Mouse (Mus musculus) ovary, postnatal 36 days (tissue): ENCODE measurements around the gene Tmem236.
"Not testable (repeated sequence)": the region's sequence is repeated elsewhere in the genome, so short reads cannot be mapped to it uniquely, and the experiment has no call there.

Experiments used
- DNase-seq: peaks from one replicate; pipeline ENCODE4 v3.0.0; 2022; ENCODE audit warnings: low spot score, mixed read lengths

Gene Tmem236

DNA sequence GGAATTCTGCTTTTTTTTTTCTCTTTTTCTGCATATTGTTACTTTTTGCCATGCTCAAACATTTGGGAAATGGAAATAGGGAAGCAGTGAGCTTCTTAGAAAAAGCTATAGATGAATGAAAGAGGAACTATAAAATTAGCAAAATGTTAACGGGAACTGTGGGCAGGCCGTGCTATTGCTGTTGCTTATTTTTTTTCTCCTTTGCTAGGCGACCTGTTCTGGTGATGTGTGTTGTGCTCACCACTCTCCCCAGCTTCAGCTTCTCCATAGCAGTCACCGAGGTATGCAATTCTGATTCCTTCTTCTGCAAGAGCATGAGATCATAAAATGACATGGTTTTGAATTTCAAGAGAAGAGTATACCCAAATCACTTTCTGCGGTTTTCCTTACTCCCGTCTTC, 17.7 kb downstream of the Tmem236 start:
- no peak for DNase-seq

DNA sequence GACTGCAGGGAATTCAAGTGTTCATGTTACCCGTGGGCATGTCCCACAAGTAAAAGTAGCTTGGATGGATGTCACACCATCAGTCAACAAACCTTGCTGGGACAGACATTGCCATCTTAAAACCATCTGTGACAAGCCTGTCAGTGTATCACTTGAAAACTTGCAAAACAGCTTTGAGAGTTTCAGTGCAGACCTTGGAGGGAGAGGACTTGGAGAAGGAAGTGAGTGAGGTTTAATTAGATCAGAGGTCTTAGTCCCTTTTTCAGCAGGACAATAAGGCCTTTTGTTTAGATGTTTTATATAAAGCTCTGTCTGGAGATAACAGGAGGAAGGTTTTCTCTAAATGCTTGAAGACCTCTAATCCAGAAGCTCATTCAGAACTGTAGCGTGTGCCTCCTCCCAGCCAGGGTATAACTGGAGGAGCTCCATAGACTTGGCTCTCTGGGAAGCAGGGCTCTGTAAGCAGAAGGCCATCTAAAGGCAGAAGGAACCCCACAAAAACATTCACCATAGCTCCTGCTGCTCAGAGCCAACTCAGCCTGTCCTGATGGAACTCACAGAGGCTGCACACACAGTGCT, 24.1 kb downstream of the Tmem236 start:
- not testable (repeated sequence) for DNase-seq

DNA sequence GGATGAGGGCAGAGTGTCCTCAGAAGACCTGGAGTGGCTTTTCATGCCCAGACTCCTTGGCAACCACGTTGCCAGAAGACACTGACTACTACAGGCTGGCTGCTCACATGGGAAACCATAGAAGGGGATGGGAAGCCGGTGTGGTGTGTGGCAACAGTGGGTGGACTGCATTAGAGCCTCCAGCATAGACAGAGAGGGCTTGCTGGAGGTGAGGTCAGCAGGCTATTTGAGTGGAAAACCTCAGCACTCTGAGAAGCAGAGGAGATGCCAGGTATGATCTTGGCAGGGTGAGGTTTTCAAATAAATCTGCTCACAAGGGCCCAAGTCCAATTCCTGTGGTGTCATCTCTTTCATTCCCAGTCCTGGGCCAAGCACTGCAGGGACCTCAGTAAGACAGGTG, 25.3 kb downstream of the Tmem236 start:
- DNase-seq, result peak; percentile 3

- DNase-seq, result not testable (repeated sequence)
These were observed 26.6 kb downstream of the Tmem236 start for GRCm38 (mm10) chr2:14200879-14201445.

- DNase-seq, result no peak
These were observed 30.0 kb downstream of the Tmem236 start for GRCm38 (mm10) chr2:14204308-14204707.

DNA sequence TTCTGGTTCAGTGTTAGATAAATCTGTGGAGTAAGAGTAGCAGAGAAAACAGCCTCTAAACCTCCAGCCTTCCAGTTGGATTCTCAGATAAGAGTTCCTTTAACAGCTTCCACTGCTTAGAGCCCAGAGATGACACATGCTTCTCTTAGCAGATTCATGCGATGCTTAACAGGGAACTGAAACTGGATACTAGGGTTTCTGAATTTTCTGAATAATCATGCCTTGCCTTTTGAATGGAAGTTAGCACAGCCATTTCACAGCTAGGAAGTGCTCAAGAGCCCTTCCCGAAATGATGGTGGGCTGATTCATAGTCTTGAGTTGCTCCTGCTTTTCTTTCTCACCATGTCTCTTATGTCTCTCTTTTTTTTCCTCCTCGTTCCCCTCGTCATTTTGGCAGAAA, 32.5 kb downstream of the Tmem236 start:
- DNase-seq, result no peak

DNA sequence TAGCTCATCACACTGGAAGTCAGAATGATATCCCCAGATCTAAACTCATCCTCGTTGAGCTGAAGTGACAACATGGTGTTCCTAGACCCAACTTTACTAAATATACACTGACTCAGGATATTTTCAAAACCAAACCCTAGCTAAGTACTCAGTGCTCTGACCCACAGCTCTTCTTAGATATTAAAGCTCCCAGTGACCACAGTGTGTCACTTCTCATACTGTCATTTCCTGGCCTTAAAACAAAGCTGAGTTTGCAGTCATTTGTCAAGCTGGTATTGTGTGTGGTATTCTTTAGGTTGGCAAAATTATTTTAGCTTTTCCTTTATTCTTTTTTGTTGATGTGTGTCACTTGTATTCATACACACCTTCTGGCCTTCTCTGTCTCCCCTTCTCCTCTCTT, 36.4 kb downstream of the Tmem236 start:
- no peak for DNase-seq

DNA sequence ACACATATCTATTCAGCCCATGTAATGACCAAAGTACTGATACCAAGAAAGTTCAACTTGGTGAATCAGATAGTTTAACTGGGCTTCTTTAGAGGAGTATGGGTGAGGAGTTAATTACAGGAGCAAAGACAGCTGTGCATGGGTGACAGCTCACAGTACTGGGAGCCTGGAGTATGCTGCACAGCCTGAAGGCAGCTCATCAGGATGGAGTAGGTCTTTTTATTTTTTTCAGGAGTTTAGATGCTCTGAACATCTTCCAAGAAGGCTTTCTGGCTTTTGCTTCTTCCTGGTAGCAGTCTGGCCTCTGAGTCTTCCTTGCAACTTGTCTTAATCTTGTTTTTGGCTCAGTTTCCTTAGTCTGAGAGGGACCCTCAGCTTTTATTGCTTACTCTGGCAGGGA, 37.3 kb downstream of the Tmem236 start:
- DNase-seq, result no peak

- DNase-seq, result no peak
These were observed 40.4 kb downstream of the Tmem236 start for GRCm38 (mm10) chr2:14214764-14215163.

DNA sequence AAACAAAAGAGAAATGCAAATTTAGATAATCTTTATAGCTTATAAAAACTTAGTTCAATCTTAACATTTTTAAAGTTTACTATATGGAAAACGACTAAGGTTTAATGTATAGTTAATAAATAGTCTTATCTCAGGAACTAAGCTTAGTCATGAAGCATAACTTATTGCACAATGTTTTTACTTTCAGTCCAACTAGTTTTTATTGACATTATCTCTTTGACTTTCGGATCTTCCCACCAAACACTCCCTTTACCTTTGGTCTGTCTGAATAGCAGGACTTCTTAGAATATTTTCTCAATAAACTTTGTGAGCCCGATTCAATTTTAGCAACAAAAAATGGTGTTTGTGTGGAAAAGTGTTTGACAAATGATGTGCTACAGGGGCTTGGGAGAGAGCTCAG, 42.3 kb downstream of the Tmem236 start:
- no peak for DNase-seq

DNA sequence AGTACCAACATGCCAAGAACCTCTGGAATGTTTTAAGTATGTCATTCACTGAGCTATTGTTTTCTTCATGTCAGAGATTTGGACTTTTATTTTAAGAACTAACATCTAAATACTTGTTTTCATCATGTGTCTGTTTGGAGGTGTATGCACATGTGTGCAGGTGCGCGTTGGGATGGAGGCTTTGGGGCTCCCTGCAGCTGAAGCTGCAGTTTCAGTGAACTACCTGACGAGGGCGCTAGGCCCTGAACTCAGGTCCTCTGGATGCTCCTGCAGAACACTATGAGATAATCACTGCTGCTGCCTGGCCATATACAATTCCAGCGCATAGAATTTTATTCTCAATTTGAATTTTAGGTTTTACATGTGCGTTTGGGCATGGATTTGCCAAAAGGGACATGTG, 43.8 kb downstream of the Tmem236 start:
- no peak for DNase-seq

DNA sequence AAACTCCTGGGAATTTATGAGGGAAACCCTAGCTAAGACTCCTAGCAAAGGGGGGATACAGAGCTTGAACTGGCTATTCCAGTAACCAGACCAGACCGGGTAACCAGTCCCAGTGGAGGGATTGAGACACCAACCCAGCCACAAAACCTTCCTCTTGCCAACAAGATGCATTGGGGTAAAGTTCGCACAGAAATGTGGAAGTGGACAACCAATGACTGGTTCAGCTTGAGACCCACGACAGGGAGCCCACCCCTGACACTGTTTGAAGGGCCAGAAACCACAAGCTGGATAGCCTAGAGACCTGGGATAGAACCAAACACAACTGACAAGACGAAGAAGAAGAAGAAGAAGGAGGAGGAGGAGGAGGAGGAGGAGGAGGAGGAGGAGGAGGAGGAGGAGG, 50.1 kb downstream of the Tmem236 start:
- DNase-seq, result no peak

DNA sequence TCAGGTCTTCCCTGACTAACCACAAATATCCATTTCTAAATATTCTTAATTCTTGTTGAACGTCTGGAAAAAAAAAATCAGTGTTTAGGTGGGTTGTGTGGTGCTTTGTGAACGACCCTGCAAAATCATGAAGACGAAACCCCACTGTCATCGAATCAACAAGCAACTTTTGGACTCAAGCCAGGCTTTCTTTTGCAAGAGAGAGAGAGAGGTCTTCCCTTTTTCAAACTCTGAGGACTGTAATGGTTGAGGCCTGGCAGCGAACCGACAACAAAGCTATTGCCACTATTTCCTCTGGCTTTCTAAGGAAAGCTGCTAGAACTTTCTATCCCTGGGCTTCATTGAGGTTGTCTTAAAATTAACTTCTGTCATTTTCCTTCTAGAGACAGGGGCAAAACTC, 54.2 kb downstream of the Tmem236 start:
- DNase-seq, result no peak

- DNase-seq, result no peak
These were observed 54.8 kb downstream of the Tmem236 start, which contains the start of gene Mrc1 for GRCm38 (mm10) chr2:14229149-14229548. Mrc1 (plus strand) TSS chr2:14229392.

- DNase-seq, result no peak
These were observed 55.7 kb downstream of the Tmem236 start for GRCm38 (mm10) chr2:14229979-14230378.

- DNase-seq, result no peak
These were observed 58.6 kb downstream of the Tmem236 start for GRCm38 (mm10) chr2:14232897-14233296.

DNA sequence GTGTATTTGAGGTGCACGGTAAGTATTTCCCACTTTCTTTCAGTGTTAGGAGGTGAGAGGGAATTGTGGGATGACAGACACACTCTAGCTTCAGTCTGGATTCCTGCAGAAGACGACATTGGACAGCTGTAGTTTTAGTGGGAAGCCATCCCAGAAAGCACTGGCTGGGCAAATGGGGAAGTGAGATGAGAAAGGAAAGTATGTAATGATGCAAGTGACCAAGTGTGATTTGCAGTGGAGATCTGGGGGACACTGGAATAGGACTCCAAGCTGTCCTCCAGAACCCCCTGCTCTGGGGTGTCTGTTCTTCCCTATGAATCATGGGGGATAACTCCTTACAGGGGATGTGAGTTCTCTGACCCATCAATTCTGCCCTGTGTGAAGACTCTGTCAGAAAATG, 59.7 kb downstream of the Tmem236 start:
- DNase-seq, result no peak

- no peak for DNase-seq
These were observed 61.0 kb downstream of the Tmem236 start for GRCm38 (mm10) chr2:14235319-14235718.

DNA sequence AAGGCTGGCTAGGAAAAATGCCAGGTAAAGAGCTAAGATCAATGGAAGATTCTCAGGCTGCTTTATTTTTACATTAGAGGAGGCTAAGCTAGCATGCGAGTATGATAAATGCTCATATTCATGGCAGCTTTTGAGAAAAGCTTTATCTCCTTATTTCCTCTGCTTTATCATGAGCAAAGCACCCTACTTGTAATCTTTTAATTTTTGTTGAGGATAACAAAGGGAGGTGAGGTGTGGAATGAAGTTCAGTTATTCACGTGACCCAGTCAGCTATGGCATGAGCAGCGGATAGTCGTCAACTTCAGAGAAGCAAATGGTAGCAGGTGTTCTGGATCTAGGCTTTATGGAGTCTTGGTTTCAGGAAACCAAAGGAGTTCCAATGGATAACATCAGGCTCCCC, 62.6 kb downstream of the Tmem236 start:
- no peak for DNase-seq

GRCm38 (mm10) chr2:14237723-14238122, 63.4 kb downstream of the Tmem236 start:
- DNase-seq, result no peak

DNA sequence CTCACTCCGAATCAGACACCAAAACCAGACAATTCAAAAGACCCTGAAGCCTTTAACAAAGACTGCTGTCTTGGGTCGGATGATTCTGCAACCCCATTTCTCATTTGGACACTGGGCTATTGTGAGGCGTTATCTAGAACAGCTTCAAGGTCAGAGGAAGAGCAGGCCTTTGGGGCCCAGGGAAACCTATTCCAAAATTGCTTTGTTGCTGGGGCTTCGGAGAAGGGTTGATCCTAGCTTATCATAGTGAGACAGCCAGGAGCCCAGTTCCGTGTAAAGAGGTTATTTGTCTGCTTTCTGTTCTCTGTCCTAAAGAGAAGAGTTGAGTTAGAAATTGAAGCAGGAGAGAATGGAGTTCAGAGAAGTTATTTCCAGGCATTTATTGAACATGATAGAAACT, 64.8 kb downstream of the Tmem236 start:
- no peak for DNase-seq

- DNase-seq, result no peak
These were observed 69.8 kb downstream of the Tmem236 start for GRCm38 (mm10) chr2:14244157-14244556.

- no peak for DNase-seq
These were observed 70.3 kb downstream of the Tmem236 start for GRCm38 (mm10) chr2:14244668-14245067.

DNA sequence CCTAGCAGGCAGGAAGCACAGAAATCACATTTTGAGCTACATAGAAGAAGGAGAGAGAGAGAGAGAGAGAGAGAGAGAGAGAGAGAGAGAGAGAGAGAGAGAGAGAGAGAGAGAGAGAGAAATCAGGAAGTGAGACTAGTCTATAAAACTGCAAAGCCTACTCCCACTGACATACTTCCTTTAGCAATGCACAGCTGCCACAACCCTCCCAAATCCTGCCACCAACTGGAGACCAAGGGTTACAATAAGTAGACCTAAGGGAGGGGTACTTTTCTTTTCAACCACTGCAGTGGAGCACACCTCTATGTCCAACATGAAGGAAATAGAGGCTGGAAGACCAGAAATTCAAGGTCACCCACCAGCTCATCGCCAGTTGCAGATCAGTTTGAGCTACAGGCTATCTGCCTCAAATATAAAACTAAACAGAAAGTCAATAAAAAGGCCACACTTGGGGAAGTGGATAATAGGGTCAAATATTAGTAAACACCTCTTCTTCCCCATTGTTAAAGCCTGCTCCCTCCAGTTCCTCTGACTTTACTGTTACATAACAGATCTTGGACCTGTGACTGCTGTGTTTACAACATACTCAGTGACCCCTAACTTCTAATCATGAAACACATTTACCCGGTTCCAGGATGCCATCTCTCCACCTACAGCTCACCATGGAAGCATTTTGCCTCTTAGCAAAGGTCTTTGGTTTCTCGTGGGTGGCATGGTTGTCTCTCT, 75.7 kb downstream of the Tmem236 start:
- no peak for DNase-seq
